Mouse (Mus musculus) 416B (cell line): ENCODE results near the gene Slc15a1.

ENCODE experiments used
- DNase-seq: peaks from one replicate; pipeline ENCODE4 v3.0.0; 2011; ENCODE audit warnings: low read depth

The Slc15a1 gene

GRCm38 (mm10) chr14:121504781-121505484 lies at the start of gene Slc15a1:
TSS of gene Slc15a1 (minus strand) at chr14:121505252.
- DNase-seq: no peak

- DNase-seq: no peak
These were observed 48.7 kb upstream of the Slc15a1 start for GRCm38 (mm10) chr14:121553785-121554184.

- DNase-seq: no peak
These were observed 47.5 kb upstream of the Slc15a1 start for GRCm38 (mm10) chr14:121552586-121552985.

- DNase-seq: no peak
These were observed 44.8 kb upstream of the Slc15a1 start for GRCm38 (mm10) chr14:121549834-121550233.

- DNase-seq: no peak
These were observed 42.7 kb upstream of the Slc15a1 start for GRCm38 (mm10) chr14:121547745-121548144.

- no peak for DNase-seq
These were observed 41.6 kb upstream of the Slc15a1 start for GRCm38 (mm10) chr14:121546621-121547020.

- DNase-seq: no peak
These were observed 40.7 kb upstream of the Slc15a1 start for GRCm38 (mm10) chr14:121545551-121546331.

- no peak for DNase-seq
These were observed 36.2 kb upstream of the Slc15a1 start for GRCm38 (mm10) chr14:121541262-121541661.

- DNase-seq: no peak
These were observed 29.4 kb upstream of the Slc15a1 start for GRCm38 (mm10) chr14:121534501-121534900.

GRCm38 (mm10) chr14:121530853-121531252 lies 25.8 kb upstream of the Slc15a1 start:
- DNase-seq: no peak

GRCm38 (mm10) chr14:121527883-121528282 lies 22.8 kb upstream of the Slc15a1 start:
- no peak for DNase-seq

GRCm38 (mm10) chr14:121527201-121527600 lies 22.1 kb upstream of the Slc15a1 start:
- no peak for DNase-seq

GRCm38 (mm10) chr14:121521709-121522108 lies 16.7 kb upstream of the Slc15a1 start:
- DNase-seq: peak; percentile 5

GRCm38 (mm10) chr14:121516881-121517280 lies 11.8 kb upstream of the Slc15a1 start:
- no peak for DNase-seq

GRCm38 (mm10) chr14:121508929-121509328 lies 3.9 kb upstream of the Slc15a1 start:
- no peak for DNase-seq

- no peak for DNase-seq
These were observed 1.3 kb upstream of the Slc15a1 start for GRCm38 (mm10) chr14:121506336-121506735.

GRCm38 (mm10) chr14:121505485-121505860 lies 421 bp upstream of the Slc15a1 start:
- DNase-seq: no peak

- peak; percentile 29 for DNase-seq
These were observed 4.5 kb downstream of the Slc15a1 start for GRCm38 (mm10) chr14:121500577-121500976.

GRCm38 (mm10) chr14:121499769-121500168 lies 5.3 kb downstream of the Slc15a1 start:
- no peak for DNase-seq

- DNase-seq: no peak
These were observed 7.3 kb downstream of the Slc15a1 start for GRCm38 (mm10) chr14:121497800-121498199.

GRCm38 (mm10) chr14:121495741-121496140 lies 9.3 kb downstream of the Slc15a1 start:
- DNase-seq: no peak

GRCm38 (mm10) chr14:121495120-121495519 lies 9.9 kb downstream of the Slc15a1 start:
- no peak for DNase-seq

GRCm38 (mm10) chr14:121494238-121494637 lies 10.8 kb downstream of the Slc15a1 start:
- DNase-seq: no peak
